Mouse (Mus musculus) embryonic facial prominence, embryonic 12.5 days (tissue): ENCODE results near the gene Bcl2l1. TPM values are rescaled to one million over a fixed set of nuclear protein-coding genes. Genes with fewer than 3 reads are reported as not detected.
A peak's percentile ranks its signal among the peaks of the same experiment; 100 is the strongest.

Experiments used
- ATAC-seq: fragments of 200-750 bp; cut with Nextera tagmentation; 2 replicates; pipeline ENCODE4 v1.8.0; 2017; ENCODE audit not compliant: insufficient number of reproducible peaks, insufficient read depth, low FRiP score, low TSS enrichment
- H3K27ac ChIP-seq: fragments of 300-500 bp; sonication (generic); 2 replicates; pipeline ENCODE4 v1.5.1; 2016; ENCODE audit warnings: mild to moderate bottlenecking
- H3K27me3 ChIP-seq: fragments of 300-500 bp; sonication (generic); 2 replicates; pipeline ENCODE4 v1.6.1; 2016; ENCODE audit warnings: mild to moderate bottlenecking, moderate library complexity
- H3K36me3 ChIP-seq: fragments of 300-500 bp; sonication (generic); 2 replicates; pipeline ENCODE4 v1.6.1; 2016; ENCODE audit warnings: mild to moderate bottlenecking
- H3K4me1 ChIP-seq: fragments of 300-500 bp; sonication (generic); 2 replicates; pipeline ENCODE4 v1.6.1; 2016
- H3K4me2 ChIP-seq: fragments of 300-500 bp; sonication (generic); replicated peaks from 2 replicates; pipeline ENCODE4 v1.6.1; 2016; ENCODE audit warnings: mild to moderate bottlenecking, moderate library complexity
- H3K4me3 ChIP-seq: fragments of 300-500 bp; sonication (generic); 2 replicates; pipeline ENCODE4 v1.5.1; 2016; ENCODE audit warnings: mild to moderate bottlenecking
- H3K9ac ChIP-seq: fragments of 300-500 bp; sonication (generic); 2 replicates; pipeline ENCODE4 v1.6.1; 2016; ENCODE audit warnings: mild to moderate bottlenecking, moderate library complexity
- H3K9me3 ChIP-seq: fragments of 300-500 bp; sonication (generic); 2 replicates; pipeline ENCODE4 v1.6.1; 2016; ENCODE audit warnings: mild to moderate bottlenecking, moderate library complexity
- WGBS: fragments of 180-500 bp; shearing (Covaris S2); methylation state at CpG from one replicate; pipeline ENCODE4 v1.1.7; 2016; 5-methylcytosine and 5-hydroxymethylcytosine counted together
- polyA plus RNA-seq: library from polyadenylated mRNA; unstranded; fragments of >200 nt; fragmentation: Nextera tagmentation; extraction: Ambion mirVana; gene quantifications from 2 replicates; pipeline ENCODE4 v1.2.1, GENCODE M21; 2016

Bcl2l1 gene
- polyA plus RNA-seq, 1 experiment from 2014 or later = 105 TPM

GRCm38 (mm10) chr2:152781031-152781711 is 50.4 kb downstream of the Bcl2l1 start:
- Histone ChIP-seq H3K4me3 (no peak overlapping the region), H3K9ac (no peak overlapping the region), H3K4me1 (no peaks in the 10 kb centered on the region; the same call in 1 of the 2 replicates), H3K9me3 (no peaks in the 10 kb centered on the region), H3K27me3 (no peaks in the 10 kb centered on the region), H3K4me2 (no peak overlapping the region), H3K27ac (no peak overlapping the region), H3K36me3 (peaks cover 26% of the 10 kb centered on the region)
- no peak for ATAC-seq
- WGBS = 86% methylated on average over 3 of the region's 3 CpGs

DNA sequence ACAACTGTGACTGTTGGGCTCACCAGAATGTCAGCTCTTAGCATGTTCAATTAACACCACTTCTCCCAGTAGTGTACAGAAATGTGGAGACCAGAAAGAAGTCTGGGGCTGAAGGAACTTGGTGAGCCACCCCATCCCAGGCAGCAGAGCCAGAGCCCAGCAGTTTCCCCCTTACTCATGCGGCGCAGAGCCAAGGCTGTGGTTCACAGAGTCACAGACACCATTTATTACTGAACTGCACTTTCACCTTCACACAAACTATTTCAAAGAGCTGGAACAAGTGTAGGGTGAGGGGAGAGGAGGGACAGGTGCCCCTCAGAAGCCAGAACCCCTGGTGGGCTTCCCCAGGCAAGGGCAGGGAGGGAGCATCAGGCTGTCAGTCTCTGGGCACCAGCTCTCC is 51.1 kb downstream of the Bcl2l1 start:
- Histone ChIP-seq H3K9ac (no peak overlapping the region), H3K36me3 (peaks cover 26% of the 10 kb centered on the region), H3K27ac (no peak overlapping the region), H3K4me2 (no peak overlapping the region), H3K27me3 (no peaks in the 10 kb centered on the region), H3K9me3 (no peaks in the 10 kb centered on the region), H3K4me3 (no peak overlapping the region), H3K4me1 (no peaks in the 10 kb centered on the region)
- ATAC-seq = no peak
- 97% methylated on average over 2 of the region's 2 CpGs for WGBS

GRCm38 (mm10) chr2:152777081-152777480 is 54.4 kb downstream of the Bcl2l1 start:
- WGBS = 72% methylated on average over 3 of the region's 3 CpGs
- no peaks in the 10 kb centered on the region for H3K4me1 ChIP-seq
- H3K4me3 ChIP-seq = no peak overlapping the region
- no peak overlapping the region for H3K27ac ChIP-seq
- H3K9me3 ChIP-seq = no peaks in the 10 kb centered on the region
- no peak for ATAC-seq
- no peak overlapping the region for H3K4me2 ChIP-seq
- no peaks in the 10 kb centered on the region for H3K27me3 ChIP-seq
- no peak overlapping the region for H3K9ac ChIP-seq
- H3K36me3 ChIP-seq = peaks cover 15% of the 10 kb centered on the region

GRCm38 (mm10) chr2:152776435-152776834 is 55.1 kb downstream of the Bcl2l1 start:
- H3K9ac ChIP-seq = no peak overlapping the region
- WGBS = 87% methylated on average over 2 of the region's 2 CpGs
- H3K27ac ChIP-seq = no peak overlapping the region
- H3K4me2 ChIP-seq = no peak overlapping the region
- no peak for ATAC-seq
- H3K4me3 ChIP-seq = no peak overlapping the region
- H3K4me1 ChIP-seq = no peaks in the 10 kb centered on the region
- H3K27me3 ChIP-seq = no peaks in the 10 kb centered on the region
- H3K36me3 ChIP-seq = peaks cover 9% of the 10 kb centered on the region
- H3K9me3 ChIP-seq = no peaks in the 10 kb centered on the region

- H3K36me3 ChIP-seq = peaks cover 5% of the 10 kb centered on the region
- H3K27ac ChIP-seq = no peak overlapping the region
- no peak for ATAC-seq
- H3K4me3 ChIP-seq = no peak overlapping the region
- H3K4me2 ChIP-seq = no peak overlapping the region
- no peaks in the 10 kb centered on the region for H3K4me1 ChIP-seq
- H3K9ac ChIP-seq = no peak overlapping the region
- no peaks in the 10 kb centered on the region for H3K27me3 ChIP-seq
- no peaks in the 10 kb centered on the region for H3K9me3 ChIP-seq
- 76% methylated on average over 3 of the region's 3 CpGs for WGBS
These were observed 55.5 kb downstream of the Bcl2l1 start for GRCm38 (mm10) chr2:152776019-152776418.

GRCm38 (mm10) chr2:152775357-152775756 is 56.2 kb downstream of the Bcl2l1 start:
- Histone ChIP-seq H3K9me3 (no peaks in the 10 kb centered on the region), H3K36me3 (no peaks in the 10 kb centered on the region)
- 73% methylated on average over 4 of the region's 4 CpGs for WGBS

GRCm38 (mm10) chr2:152772231-152772630 is 59.3 kb downstream of the Bcl2l1 start:
- Histone ChIP-seq H3K4me1 (no peaks in the 10 kb centered on the region), H3K4me3 (no peak overlapping the region), H3K9me3 (no peaks in the 10 kb centered on the region), H3K27ac (no peak overlapping the region), H3K4me2 (no peak overlapping the region), H3K36me3 (no peaks in the 10 kb centered on the region), H3K27me3 (no peaks in the 10 kb centered on the region), H3K9ac (no peak overlapping the region)
- ATAC-seq = no peak
- 22% methylated on average over 1 of the region's 1 CpGs for WGBS

More at GRCm38 (mm10) chr2:152775357-152775756, 56.2 kb downstream of the Bcl2l1 start:
- no peak for ATAC-seq
- no peak overlapping the region for H3K27ac ChIP-seq
- H3K27me3 ChIP-seq = no peaks in the 10 kb centered on the region
- no peaks in the 10 kb centered on the region for H3K4me1 ChIP-seq
- H3K9ac ChIP-seq = no peak overlapping the region
- no peak overlapping the region for H3K4me2 ChIP-seq
- no peak overlapping the region for H3K4me3 ChIP-seq

DNA sequence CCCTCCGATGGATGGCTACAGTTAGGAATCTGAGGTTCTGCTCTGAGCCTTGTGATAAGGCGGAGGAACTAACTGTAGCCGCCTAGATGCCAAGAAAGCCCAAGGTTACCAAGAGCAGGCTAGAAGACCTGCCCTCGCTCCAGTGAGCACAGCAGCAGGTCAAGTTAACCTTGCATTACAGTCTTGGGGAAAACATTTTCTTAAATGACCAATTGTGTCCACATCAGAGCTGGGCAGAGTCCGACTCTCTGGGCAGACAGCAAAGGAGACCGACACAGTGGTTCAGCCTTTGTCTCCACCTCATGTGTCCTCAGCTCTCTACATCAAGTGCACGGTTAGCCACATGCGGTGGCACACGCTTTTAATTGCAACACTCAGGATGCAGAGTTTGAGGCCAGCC is 60.0 kb downstream of the Bcl2l1 start:
- Histone ChIP-seq H3K27ac (no peak overlapping the region), H3K4me3 (no peak overlapping the region), H3K9ac (no peak overlapping the region), H3K36me3 (no peaks in the 10 kb centered on the region), H3K27me3 (no peaks in the 10 kb centered on the region), H3K9me3 (no peaks in the 10 kb centered on the region), H3K4me1 (0 out of 2 replicates have a peak, but pooled peaks cover 3% of the 10 kb centered on the region), H3K4me2 (no peak overlapping the region)
- WGBS = 90% methylated on average over 9 of the region's 9 CpGs
- ATAC-seq = no peak

DNA sequence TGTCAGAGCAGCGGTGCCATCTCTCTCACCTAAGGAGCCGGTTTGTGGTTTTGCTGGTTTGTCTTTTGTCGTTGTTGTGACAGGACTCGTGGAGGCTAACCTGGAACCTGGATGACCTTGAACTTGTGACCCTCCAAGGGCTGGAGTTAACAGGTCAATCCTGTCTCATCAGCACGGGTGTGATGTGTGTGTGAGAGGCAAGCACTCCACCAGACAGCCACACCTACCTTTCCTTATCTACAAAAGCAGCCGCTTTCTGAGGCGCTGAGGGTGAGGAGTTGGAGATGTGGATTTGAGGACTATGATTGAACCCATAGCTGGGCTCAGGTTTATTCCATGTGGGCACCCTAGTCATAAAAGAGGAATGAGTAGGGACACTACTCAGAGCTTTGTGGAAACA is 61.9 kb downstream of the Bcl2l1 start:
- H3K4me3 ChIP-seq = no peak overlapping the region
- no peak overlapping the region for H3K9ac ChIP-seq
- no peak for ATAC-seq
- no peak overlapping the region for H3K27ac ChIP-seq
- H3K4me1 ChIP-seq = peaks cover 16% of the 10 kb centered on the region
- no peak overlapping the region for H3K4me2 ChIP-seq
- no peaks in the 10 kb centered on the region for H3K27me3 ChIP-seq
- no peaks in the 10 kb centered on the region for H3K9me3 ChIP-seq
- H3K36me3 ChIP-seq = no peaks in the 10 kb centered on the region
- 84% methylated on average over 7 of the region's 7 CpGs for WGBS

- no peak overlapping the region for H3K4me2 ChIP-seq
- H3K27ac ChIP-seq = no peak overlapping the region
- peaks cover 25% of the 10 kb centered on the region for H3K4me1 ChIP-seq
- no peaks in the 10 kb centered on the region for H3K9me3 ChIP-seq
- no peaks in the 10 kb centered on the region for H3K27me3 ChIP-seq
- H3K4me3 ChIP-seq = no peak overlapping the region
- 63% methylated on average over 12 of the region's 12 CpGs for WGBS
- no peak for ATAC-seq
- no peak overlapping the region for H3K9ac ChIP-seq
- no peaks in the 10 kb centered on the region for H3K36me3 ChIP-seq
These were observed 63.8 kb downstream of the Bcl2l1 start for GRCm38 (mm10) chr2:152767618-152768271.

GRCm38 (mm10) chr2:152766387-152767123 is 65.0 kb downstream of the Bcl2l1 start:
- ATAC-seq = no peak
- 14% methylated on average over 25 of the region's 25 CpGs for WGBS
- Histone ChIP-seq H3K4me1 (peaks cover 25% of the 10 kb centered on the region), H3K4me3 (no peak overlapping the region), H3K9me3 (no peaks in the 10 kb centered on the region), H3K27me3 (no peaks in the 10 kb centered on the region), H3K4me2 (0 out of 2 replicates have a peak overlapping the region, but pooled peaks have one; percentile 13), H3K9ac (no peak overlapping the region), H3K27ac (peak overlapping the region; percentile 72), H3K36me3 (no peaks in the 10 kb centered on the region)
